Comparison of ENCODE assay signal across 15 mouse cellular contexts in the genomic region with DNA sequence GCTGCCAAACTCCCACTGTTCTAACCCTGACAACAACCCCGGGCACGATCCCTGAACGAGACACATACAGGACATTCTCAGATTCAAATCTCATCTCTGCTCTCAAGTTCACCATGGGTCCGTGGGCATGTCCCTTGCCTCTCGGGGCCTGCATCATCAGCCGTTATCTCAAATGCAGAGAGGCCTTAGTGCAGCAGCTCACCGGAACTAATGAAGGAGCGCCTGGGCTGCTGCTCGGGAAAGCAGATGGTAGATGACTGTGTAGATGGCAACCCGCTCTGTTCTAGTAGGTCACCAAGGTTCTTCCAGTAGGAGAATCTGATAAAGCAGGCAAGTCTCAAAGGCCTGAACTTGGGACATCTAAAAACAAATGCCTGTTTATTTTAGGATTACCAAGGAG. TPM values are rescaled to one million over a fixed set of nuclear protein-coding genes. Genes with fewer than 3 reads are reported as not detected.
DNase-seq lines count a peak whose midpoint lies in the region; ATAC-seq and TF ChIP-seq lines count a peak whose summit lies in the region.
"Had no signal": no experiment of that assay in that cellular context is flagged by ENCODE, and none has a peak within 500 bp of the region (broad histone marks: within the 10 kb centered on the region; RNA-seq: fewer than 3 reads in every experiment).

No protein-coding gene starts in this region.

- no peak for TF ChIP-seq CTCF in gastrocnemius, adult 2 months (IDR thresholded peaks at IDR 0.05)
- no peak for TF ChIP-seq CTCF in G1E (IDR thresholded peaks at IDR 0.05; ENCODE audit: low read depth, low read length)

- WGBS in liver, embryonic 13.5 days (ENCODE audit: insufficient replicate concordance): 48% methylated on average over 10 of the region's 10 CpGs
- WGBS in forebrain, embryonic 13.5 days: 91% methylated on average over 10 of the region's 10 CpGs

- H3K36me3 ChIP-seq in G1E (replicated peaks): peaks cover 79% of the 10 kb centered on the region
- peaks cover 89% of the 10 kb centered on the region for H3K36me3 ChIP-seq in liver, embryonic 13.5 days
- H3K36me3 ChIP-seq in forebrain, embryonic 13.5 days (ENCODE audit: poor library complexity, severe bottlenecking): peaks cover 33% of the 10 kb centered on the region

- intact Hi-C loops in gastrocnemius, adult 2 months (cut with DNase I): no loop called here
- intact Hi-C loops in gastrocnemius, postnatal 36 days (cut with DNase I): no loop called here

- H3K4me1 ChIP-seq in G1E (ENCODE audit: insufficient read depth, low read depth, low read length): peaks cover 78% of the 10 kb centered on the region
- H3K4me1 ChIP-seq in liver, embryonic 13.5 days (replicated peaks): peaks cover 97% of the 10 kb centered on the region
- no peaks in the 10 kb centered on the region for H3K4me1 ChIP-seq in forebrain, embryonic 13.5 days
- H3K4me1 ChIP-seq: midbrain, embryonic 10.5 days had no signal

- H3K9me3 ChIP-seq in G1E (replicated peaks): no peaks in the 10 kb centered on the region
- no peaks in the 10 kb centered on the region for H3K9me3 ChIP-seq in liver, embryonic 13.5 days (replicated peaks)
- no peaks in the 10 kb centered on the region for H3K9me3 ChIP-seq in forebrain, embryonic 13.5 days (replicated peaks)
- H3K9me3 ChIP-seq: limb, embryonic 15.5 days; midbrain, embryonic 10.5 days had no signal

- H3K9ac ChIP-seq in liver, embryonic 13.5 days: peak overlapping the region; percentile 63
- no peak overlapping the region; the same call in 1 of the 2 replicates for H3K9ac ChIP-seq in forebrain, embryonic 13.5 days
- H3K9ac ChIP-seq: limb, embryonic 15.5 days had no signal

- no peaks in the 10 kb centered on the region for H3K27me3 ChIP-seq in G1E (ENCODE audit: insufficient read depth, low read length)
- no peaks in the 10 kb centered on the region for H3K27me3 ChIP-seq in liver, embryonic 13.5 days
- H3K27me3 ChIP-seq in forebrain, embryonic 13.5 days: no peaks in the 10 kb centered on the region
- H3K27me3 ChIP-seq: limb, embryonic 15.5 days had no signal

- peak; percentile 85 for ATAC-seq in G1E (ENCODE audit: extremely low read depth, insufficient number of reproducible peaks, low FRiP score, poor library complexity, severe bottlenecking)
- peak; percentile 72 for ATAC-seq in liver, embryonic 13.5 days (ENCODE audit: low read depth)
- ATAC-seq in forebrain, embryonic 13.5 days: no peak
- ATAC-seq: hindbrain, embryonic 16.5 days had no signal

- DNase-seq in gastrocnemius, adult 2 months: no peak
- no peak for DNase-seq in gastrocnemius, postnatal 36 days
- peak; percentile 27 for DNase-seq in G1E (ENCODE audit: low spot score)
- DNase-seq in cerebellum, postnatal 14 days: peak; percentile 26 to 42
- DNase-seq in liver, embryonic 13.5 days: no peak
- DNase-seq in B cell, adult 2 months: no peak
- no peak for DNase-seq in urinary bladder, postnatal 14 days (ENCODE audit: low spot score)
- DNase-seq: adrenal gland, postnatal 10 days; heart, adult 2 months; kidney, postnatal 14 days had no signal

- peak overlapping the region; percentile 18; the same call in 1 of the 2 replicates for H3K4me3 ChIP-seq in gastrocnemius, adult 2 months
- H3K4me3 ChIP-seq in G1E (ENCODE audit: low read depth, low read length): peak overlapping the region; percentile 29; the same call in 1 of the 2 replicates
- peak overlapping the region; percentile 31 for H3K4me3 ChIP-seq in liver, embryonic 13.5 days (replicated peaks)
- no peak overlapping the region for H3K4me3 ChIP-seq in forebrain, embryonic 13.5 days
- H3K4me3 ChIP-seq: heart, adult 2 months; limb, embryonic 15.5 days; midbrain, embryonic 10.5 days had no signal

- H3K27ac ChIP-seq in gastrocnemius, adult 2 months: peak overlapping the region; percentile 73
- H3K27ac ChIP-seq in liver, embryonic 13.5 days: peak overlapping the region; percentile 84
- no peak overlapping the region for H3K27ac ChIP-seq in forebrain, embryonic 13.5 days
- H3K27ac ChIP-seq: heart, adult 2 months; limb, embryonic 15.5 days; midbrain, embryonic 10.5 days had no signal

- peak overlapping the region; percentile 56 for H3K4me2 ChIP-seq in liver, embryonic 13.5 days
- no peak overlapping the region for H3K4me2 ChIP-seq in forebrain, embryonic 13.5 days
- H3K4me2 ChIP-seq: limb, embryonic 15.5 days had no signal

RNA-seq across cellular contexts. Expression of a gene that starts 16.1 kb away (rescaled TPM):
- total RNA-seq in gastrocnemius, adult 2 months (2021): 10 to 100 TPM; 23.0 to 24.3 TPM
- total RNA-seq in gastrocnemius, postnatal 36 days (2021): 10 to 100 TPM; 19.7 to 22.0 TPM
- total RNA-seq in G1E (2014; fragmentation: Nextera tagmentation) (35.6 and 114 TPM in 2 replicates), G1E (2017) (12.5 and 14.3 TPM in 2 replicates)
- 22.1 and 29.3 TPM in 2 replicates for polyA plus RNA-seq in G1E (2012)
- polyA plus RNA-seq in liver, embryonic 13.5 days (2015; fragmentation: Nextera tagmentation; extraction: Ambion mirVana): 36.1 and 36.2 TPM in 2 replicates
- 14.2 and 14.7 TPM in 2 replicates for polyA plus RNA-seq in forebrain, embryonic 13.5 days (2015; fragmentation: Nextera tagmentation; extraction: Ambion mirVana)

RNA-seq across cellular contexts. Expression of a gene that starts 16.5 kb away (rescaled TPM):
- total RNA-seq in gastrocnemius, adult 2 months (2021): not detected
- not detected for total RNA-seq in gastrocnemius, postnatal 36 days (2021)
- total RNA-seq in G1E (2014; fragmentation: Nextera tagmentation) (not detected in 2 replicates), G1E (2017) (0.06 and 0.16 TPM in 2 replicates)
- not detected in 2 replicates for polyA plus RNA-seq in G1E (2012)
- polyA plus RNA-seq in liver, embryonic 13.5 days (2015; fragmentation: Nextera tagmentation; extraction: Ambion mirVana): 0.06 and 0.08 TPM in 2 replicates
- 0.43 and 1.00 TPM in 2 replicates for polyA plus RNA-seq in forebrain, embryonic 13.5 days (2015; fragmentation: Nextera tagmentation; extraction: Ambion mirVana)
- total RNA-seq: adrenal gland, postnatal 10 days; common myeloid progenitor, adult 5-6 weeks; heart, adult 2 months had no signal

RNA-seq across cellular contexts. Expression of a gene that starts 42.0 kb away (rescaled TPM):
- total RNA-seq in gastrocnemius, adult 2 months (2021): 1 to 10 TPM; 1.0 to 1.8 TPM
- total RNA-seq in gastrocnemius, postnatal 36 days (2021): 1 to 10 TPM; 1.1 to 1.2 TPM
- total RNA-seq in G1E (2014; fragmentation: Nextera tagmentation) (25.2 and 31.4 TPM in 2 replicates), G1E (2017) (14.4 and 14.6 TPM in 2 replicates)
- polyA plus RNA-seq in G1E (2012): 12.7 and 12.9 TPM in 2 replicates
- 21.5 and 22.3 TPM in 2 replicates for polyA plus RNA-seq in liver, embryonic 13.5 days (2015; fragmentation: Nextera tagmentation; extraction: Ambion mirVana)
- polyA plus RNA-seq in forebrain, embryonic 13.5 days (2015; fragmentation: Nextera tagmentation; extraction: Ambion mirVana): 68.8 and 71.4 TPM in 2 replicates

RNA-seq across cellular contexts. Expression of a gene that starts 43.9 kb away (rescaled TPM):
- total RNA-seq in gastrocnemius, adult 2 months (2021): 10 to 100 TPM; 21.9 to 25.0 TPM
- 10 to 100 TPM; 19.0 TPM for total RNA-seq in gastrocnemius, postnatal 36 days (2021)
- 18.1 and 22.5 TPM in 2 replicates for total RNA-seq in G1E (2014; fragmentation: Nextera tagmentation)
- 35.8 and 42.5 TPM in 2 replicates for total RNA-seq in G1E (2017)
- 31.7 and 34.2 TPM in 2 replicates for polyA plus RNA-seq in G1E (2012)
- polyA plus RNA-seq in liver, embryonic 13.5 days (2015; fragmentation: Nextera tagmentation; extraction: Ambion mirVana): 38.2 and 40.7 TPM in 2 replicates
- polyA plus RNA-seq in forebrain, embryonic 13.5 days (2015; fragmentation: Nextera tagmentation; extraction: Ambion mirVana): 65.9 and 68.3 TPM in 2 replicates

RNA-seq across cellular contexts. Expression of a gene that starts 49.3 kb away (rescaled TPM):
- total RNA-seq in gastrocnemius, adult 2 months (2021): 10 to 100 TPM; 39.2 to 43.4 TPM
- 10 to 100 TPM; 38.4 to 52.9 TPM for total RNA-seq in gastrocnemius, postnatal 36 days (2021)
- total RNA-seq in G1E (2014; fragmentation: Nextera tagmentation): 378 and 465 TPM in 2 replicates
- 87.1 and 116 TPM in 2 replicates for total RNA-seq in G1E (2017)
- 284 and 322 TPM in 2 replicates for polyA plus RNA-seq in G1E (2012)
- 152 and 192 TPM in 2 replicates for polyA plus RNA-seq in liver, embryonic 13.5 days (2015; fragmentation: Nextera tagmentation; extraction: Ambion mirVana)
- 254 and 295 TPM in 2 replicates for polyA plus RNA-seq in forebrain, embryonic 13.5 days (2015; fragmentation: Nextera tagmentation; extraction: Ambion mirVana)

Comparison
In these comparisons a context has a peak if more than half of its experiments do, and no peak if none do; other contexts are left out.
1. DNase-seq: peak in G1E (single experiment) and cerebellum, postnatal 14 days (2 of 2); none in gastrocnemius, adult 2 months (single experiment), gastrocnemius, postnatal 36 days (0 of 2), liver, embryonic 13.5 days (single experiment), B cell, adult 2 months (0 of 2) and urinary bladder, postnatal 14 days (single experiment).
2. RNA of a gene that starts 42.0 kb away (total RNA-seq): 14.4 to 31.4 TPM in G1E; 1.0 to 1.8 TPM in gastrocnemius, adult 2 months and 1.1 to 1.2 TPM in gastrocnemius, postnatal 36 days; every median in the first group is over 4 times any median in the second.